Mouse (Mus musculus) lung, embryonic 16.5 days (tissue): ENCODE results near the gene Rangrf. TPM values are rescaled to one million over a fixed set of nuclear protein-coding genes. Genes with fewer than 3 reads are reported as not detected.
"Not testable (repeated sequence)": the region's sequence is repeated elsewhere in the genome, so short reads cannot be mapped to it uniquely, and the experiment has no call there.

Experiments
- ATAC-seq: fragments of 200-750 bp; cut with Nextera tagmentation; 2 replicates; pipeline ENCODE4 v1.8.0; 2017; ENCODE audit warnings: low read depth, mild to moderate bottlenecking, moderate library complexity
- H3K27ac ChIP-seq: fragments of 300-500 bp; sonication (generic); 2 replicates; pipeline ENCODE4 v1.5.1; 2014; ENCODE audit warnings: mild to moderate bottlenecking, control low read depth, low read length
- H3K27me3 ChIP-seq: fragments of 300-500 bp; sonication (generic); 2 replicates; pipeline ENCODE4 v1.6.1; 2014; ENCODE audit warnings: low read depth, low read length, mixed read lengths; ENCODE audit not compliant: control insufficient read depth, insufficient read depth
- H3K36me3 ChIP-seq: fragments of 300-500 bp; sonication (generic); 2 replicates; pipeline ENCODE4 v1.6.1; 2014; ENCODE audit warnings: low read length; ENCODE audit not compliant: control insufficient read depth, insufficient read depth
- H3K4me1 ChIP-seq: fragments of 300-500 bp; sonication (generic); replicated peaks from 2 replicates; pipeline ENCODE4 v1.6.1; 2014; ENCODE audit warnings: low read length, mixed read lengths; ENCODE audit not compliant: control insufficient read depth, insufficient read depth
- H3K4me2 ChIP-seq: fragments of 300-500 bp; sonication (generic); 2 replicates; pipeline ENCODE4 v1.6.1; 2014; ENCODE audit warnings: low read depth, low read length, control low read depth
- H3K4me3 ChIP-seq: fragments of 300-500 bp; sonication (generic); 2 replicates; pipeline ENCODE4 v1.5.1; 2014; ENCODE audit warnings: mild to moderate bottlenecking, low read length, control low read depth
- H3K9ac ChIP-seq: fragments of 300-500 bp; sonication (generic); 2 replicates; pipeline ENCODE4 v1.6.1; 2014; ENCODE audit warnings: low read length, control low read depth
- H3K9me3 ChIP-seq: fragments of 300-500 bp; sonication (generic); 2 replicates; pipeline ENCODE4 v1.6.1; 2016; ENCODE audit warnings: low read length; ENCODE audit not compliant: control insufficient read depth
- WGBS: fragments of 180-500 bp; shearing (Covaris S2); extraction: QIAGEN DNeasy Blood & Tissue Kit; methylation state at CpG from one replicate; pipeline ENCODE4 v1.1.7; 2014; 5-methylcytosine and 5-hydroxymethylcytosine counted together
- polyA plus RNA-seq: library from polyadenylated mRNA; unstranded; fragments of >200 nt; fragmentation: Nextera tagmentation; extraction: Ambion mirVana; gene quantifications from 2 replicates; pipeline ENCODE4 v1.2.1, GENCODE M21; 2015

Rangrf gene
- polyA plus RNA-seq: 36.7 and 40.3 TPM in 2 replicates

GRCm38 (mm10) chr11:68975085-68975484 lies at the start of gene Rangrf:
Gene Rangrf, minus strand, starts transcription at chr11:68975185.
- no peak for ATAC-seq
- no peaks in the 10 kb centered on the region for H3K36me3 ChIP-seq
- no peaks in the 10 kb centered on the region for H3K9me3 ChIP-seq
- no peak within 1 kb of the TSS for H3K27ac ChIP-seq
- H3K4me3 ChIP-seq: peak within 1 kb of the TSS; percentile 55
- peak within 1 kb of the TSS; percentile 40 for H3K9ac ChIP-seq
- 73% methylated on average over 7 of the region's 7 CpGs for WGBS
- H3K4me2 ChIP-seq: peak within 1 kb of the TSS; percentile 58
- H3K27me3 ChIP-seq: no peaks in the 10 kb centered on the region
- H3K4me1 ChIP-seq: peaks cover 17% of the 10 kb centered on the region

- no peak for ATAC-seq
- no peaks in the 10 kb centered on the region for H3K9me3 ChIP-seq
Measured at GRCm38 (mm10) chr11:69020691-69021090, 45.7 kb upstream of the Rangrf start.

GRCm38 (mm10) chr11:69016755-69017154 lies 41.8 kb upstream of the Rangrf start:
- Histone ChIP-seq H3K9ac (peak overlapping the region; percentile 83), H3K4me3 (peak overlapping the region; percentile 70), H3K27ac (no peak overlapping the region), H3K36me3 (peaks cover under 1% of the 10 kb centered on the region), H3K4me1 (peaks cover 10% of the 10 kb centered on the region), H3K4me2 (peak overlapping the region; percentile 76), H3K9me3 (no peaks in the 10 kb centered on the region), H3K27me3 (no peaks in the 10 kb centered on the region)
- ATAC-seq: no peak
- 53% methylated on average over 3 of the region's 3 CpGs for WGBS

More at GRCm38 (mm10) chr11:69020691-69021090, 45.7 kb upstream of the Rangrf start:
- H3K27me3 ChIP-seq: no peaks in the 10 kb centered on the region
- H3K4me2 ChIP-seq: no peak overlapping the region
- peaks cover 8% of the 10 kb centered on the region for H3K4me1 ChIP-seq
- no peak overlapping the region for H3K9ac ChIP-seq
- H3K4me3 ChIP-seq: no peak overlapping the region
- H3K36me3 ChIP-seq: peaks cover 36% of the 10 kb centered on the region
- no peak overlapping the region for H3K27ac ChIP-seq

GRCm38 (mm10) chr11:69015644-69016441 lies 40.9 kb upstream of the Rangrf start, which contains the start of gene Ctc1:
Gene Ctc1, plus strand, starts transcription at chr11:69015911.
- no peaks in the 10 kb centered on the region for H3K27me3 ChIP-seq
- H3K4me1 ChIP-seq: peaks cover 13% of the 10 kb centered on the region
- no peaks in the 10 kb centered on the region for H3K36me3 ChIP-seq
- peak; percentile 96 for ATAC-seq
- WGBS: 2% methylated on average over 38 of the region's 38 CpGs
- peak within 1 kb of the TSS; percentile 83 for H3K9ac ChIP-seq
- no peaks in the 10 kb centered on the region for H3K9me3 ChIP-seq
- peak within 1 kb of the TSS; percentile 93 for H3K27ac ChIP-seq
- peak within 1 kb of the TSS; percentile 76 for H3K4me2 ChIP-seq
- H3K4me3 ChIP-seq: peak within 1 kb of the TSS; percentile 70

- Histone ChIP-seq H3K36me3 (no peaks in the 10 kb centered on the region), H3K9ac (peak overlapping the region; percentile 64), H3K4me3 (peak overlapping the region; percentile 59), H3K9me3 (no peaks in the 10 kb centered on the region), H3K27me3 (no peaks in the 10 kb centered on the region), H3K4me1 (peaks cover 19% of the 10 kb centered on the region), H3K27ac (peak overlapping the region; percentile 63), H3K4me2 (peak overlapping the region; percentile 79)
- ATAC-seq: peak; percentile 67
- WGBS: 1% methylated on average over 18 of the region's 18 CpGs
Measured at GRCm38 (mm10) chr11:69012071-69012601, 37.2 kb upstream of the Rangrf start.

- Histone ChIP-seq H3K4me3 (peak overlapping the region; percentile 59), H3K27ac (0 out of 2 replicates have a peak overlapping the region, but pooled peaks have one; percentile 17), H3K4me1 (peaks cover 14% of the 10 kb centered on the region), H3K4me2 (peak overlapping the region; percentile 79)
- not testable (repeated sequence) for H3K36me3 ChIP-seq, H3K9me3 ChIP-seq, ATAC-seq, H3K27me3 ChIP-seq, H3K9ac ChIP-seq
- 57% methylated on average over 2 of the region's 2 CpGs for WGBS
Measured at GRCm38 (mm10) chr11:69011445-69011844, 36.5 kb upstream of the Rangrf start.

- Histone ChIP-seq H3K4me2 (no peak overlapping the region), H3K4me1 (peaks cover 14% of the 10 kb centered on the region), H3K27me3 (no peaks in the 10 kb centered on the region), H3K27ac (no peak overlapping the region), H3K9me3 (no peaks in the 10 kb centered on the region), H3K9ac (no peak overlapping the region), H3K36me3 (no peaks in the 10 kb centered on the region), H3K4me3 (no peak overlapping the region)
- ATAC-seq: no peak
- WGBS: 82% methylated on average over 15 of the region's 15 CpGs
Measured at GRCm38 (mm10) chr11:69010400-69011323, 35.7 kb upstream of the Rangrf start.

- Histone ChIP-seq H3K4me3 (no peak overlapping the region), H3K9me3 (no peaks in the 10 kb centered on the region), H3K9ac (no peak overlapping the region), H3K27ac (no peak overlapping the region), H3K4me1 (peaks cover 13% of the 10 kb centered on the region), H3K4me2 (no peak overlapping the region), H3K36me3 (no peaks in the 10 kb centered on the region), H3K27me3 (no peaks in the 10 kb centered on the region)
- WGBS: 70% methylated on average over 1 of the region's 1 CpGs
- ATAC-seq: no peak
Measured at GRCm38 (mm10) chr11:69009508-69009907, 34.5 kb upstream of the Rangrf start.
